Mouse (Mus musculus) intestine, embryonic 14.5 days (tissue): ENCODE results near the gene Cmbl. TPM values are rescaled to one million over a fixed set of nuclear protein-coding genes. Genes with fewer than 3 reads are reported as not detected.
A peak's percentile ranks its signal among the peaks of the same experiment; 100 is the strongest.

Experiments
- ATAC-seq: fragments of 200-750 bp; cut with Nextera tagmentation; replicated peaks from 2 replicates; pipeline ENCODE4 v1.8.0; 2017; ENCODE audit warnings: low read depth, moderate number of reproducible peaks, moderate TSS enrichment, moderate library complexity; ENCODE audit not compliant: low FRiP score, low TSS enrichment
- DNase-seq: peaks from one replicate; pipeline ENCODE4 v3.0.0-alpha.2; 2018; ENCODE audit warnings: low spot score
- H3K27ac ChIP-seq: fragments of 300-500 bp; sonication (generic); 2 replicates; pipeline ENCODE4 v1.5.1; 2014; ENCODE audit warnings: low read depth, mild to moderate bottlenecking, control low read depth
- H3K27me3 ChIP-seq: fragments of 300-500 bp; sonication (generic); replicated peaks from 2 replicates; pipeline ENCODE4 v1.6.1; 2014; ENCODE audit warnings: low read length, control low read depth; ENCODE audit not compliant: control insufficient read depth, insufficient read depth
- H3K36me3 ChIP-seq: fragments of 300-500 bp; sonication (generic); 2 replicates; pipeline ENCODE4 v1.6.1; 2014; ENCODE audit warnings: low read length, control low read depth; ENCODE audit not compliant: control insufficient read depth, insufficient read depth
- H3K4me1 ChIP-seq: fragments of 300-500 bp; sonication (generic); replicated peaks from 2 replicates; pipeline ENCODE4 v1.6.1; 2014; ENCODE audit warnings: low read length, control low read depth, mixed read lengths; ENCODE audit not compliant: control insufficient read depth, insufficient read depth
- H3K4me2 ChIP-seq: fragments of 300-500 bp; sonication (generic); 2 replicates; pipeline ENCODE4 v1.6.1; 2014; ENCODE audit warnings: low read length
- H3K4me3 ChIP-seq: fragments of 300-500 bp; sonication (generic); 2 replicates; pipeline ENCODE4 v1.5.1; 2014; ENCODE audit warnings: low read depth, low read length, control low read depth, mixed read lengths
- H3K9ac ChIP-seq: fragments of 300-500 bp; sonication (generic); 2 replicates; pipeline ENCODE4 v1.6.1; 2014; ENCODE audit warnings: mild to moderate bottlenecking, low read length
- H3K9me3 ChIP-seq: fragments of 300-500 bp; sonication (generic); 2 replicates; pipeline ENCODE4 v1.6.1; 2016; ENCODE audit warnings: low read length, control low read depth; ENCODE audit not compliant: control insufficient read depth
- WGBS: fragments of 180-500 bp; shearing (Covaris S2); extraction: QIAGEN DNeasy Blood & Tissue Kit; methylation state at CpG from one replicate; pipeline ENCODE4 v1.1.7; 2014; 5-methylcytosine and 5-hydroxymethylcytosine counted together
- polyA plus RNA-seq: library from polyadenylated mRNA; unstranded; fragments of >200 nt; fragmentation: Nextera tagmentation; extraction: Ambion mirVana; gene quantifications from 2 replicates; pipeline ENCODE4 v1.2.1, GENCODE M21; 2014

Gene Cmbl
- polyA plus RNA-seq, 1 experiment from 2014 or later: 12.0 TPM

GRCm38 (mm10) chr15:31530659-31531445 lies 34.3 kb upstream of the Cmbl start, which contains the start of gene March6:
Gene March6 (minus strand): TSS chr15:31531053.
- H3K9me3 ChIP-seq: no peaks in the 10 kb centered on the region
- no peaks in the 10 kb centered on the region for H3K27me3 ChIP-seq
- H3K9ac ChIP-seq: peak within 1 kb of the TSS; percentile 92
- H3K36me3 ChIP-seq: no peaks in the 10 kb centered on the region
- ATAC-seq (peak; percentile 93), DNase-seq (peak; percentile 91)
- H3K27ac ChIP-seq: peak within 1 kb of the TSS; percentile 97
- peak within 1 kb of the TSS; percentile 91 for H3K4me3 ChIP-seq
- under 1% methylated on average over 99 of the region's 132 CpGs for WGBS
- peaks cover 14% of the 10 kb centered on the region for H3K4me1 ChIP-seq
- peak within 1 kb of the TSS; percentile 85 for H3K4me2 ChIP-seq

- H3K36me3 ChIP-seq: no peaks in the 10 kb centered on the region
- no peaks in the 10 kb centered on the region for H3K27me3 ChIP-seq
- H3K27ac ChIP-seq: peak overlapping the region; percentile 97
- ATAC-seq (no peak), DNase-seq (no peak)
- 25% methylated on average over 16 of the region's 16 CpGs for WGBS
- peak overlapping the region; percentile 91 for H3K4me3 ChIP-seq
- peak overlapping the region; percentile 92 for H3K9ac ChIP-seq
- no peaks in the 10 kb centered on the region for H3K9me3 ChIP-seq
- H3K4me2 ChIP-seq: peak overlapping the region; percentile 55
- peaks cover 17% of the 10 kb centered on the region for H3K4me1 ChIP-seq
These were observed 33.5 kb upstream of the Cmbl start for GRCm38 (mm10) chr15:31531446-31532330.

- Histone ChIP-seq H3K4me3 (no peak overlapping the region), H3K27me3 (no peaks in the 10 kb centered on the region), H3K27ac (no peak overlapping the region), H3K9me3 (no peaks in the 10 kb centered on the region), H3K36me3 (no peaks in the 10 kb centered on the region), H3K4me2 (no peak overlapping the region; the same call in 1 of the 2 replicates), H3K9ac (no peak overlapping the region), H3K4me1 (peaks cover 17% of the 10 kb centered on the region)
- ATAC-seq (no peak), DNase-seq (no peak)
- WGBS: 91% methylated on average over 2 of the region's 2 CpGs
These were observed 32.7 kb upstream of the Cmbl start for GRCm38 (mm10) chr15:31532331-31533021.

- Histone ChIP-seq H3K4me1 (peaks cover 15% of the 10 kb centered on the region), H3K4me2 (no peak overlapping the region), H3K27me3 (no peaks in the 10 kb centered on the region), H3K36me3 (no peaks in the 10 kb centered on the region), H3K9me3 (no peaks in the 10 kb centered on the region), H3K27ac (no peak overlapping the region), H3K4me3 (no peak overlapping the region), H3K9ac (no peak overlapping the region)
- no peak for ATAC-seq
- no peak for DNase-seq
- WGBS: 89% methylated on average over 2 of the region's 2 CpGs
These were observed 31.7 kb upstream of the Cmbl start for GRCm38 (mm10) chr15:31533529-31533928.

- H3K27me3 ChIP-seq: no peaks in the 10 kb centered on the region
- H3K9ac ChIP-seq: no peak overlapping the region
- H3K9me3 ChIP-seq: no peaks in the 10 kb centered on the region
- ATAC-seq (no peak), DNase-seq (no peak)
- no peak overlapping the region for H3K4me3 ChIP-seq
- peaks cover 6% of the 10 kb centered on the region; the same call in 1 of the 2 replicates for H3K4me1 ChIP-seq
- no peaks in the 10 kb centered on the region for H3K36me3 ChIP-seq
- no peak overlapping the region for H3K27ac ChIP-seq
- WGBS: 83% methylated on average over 7 of the region's 7 CpGs
- no peak overlapping the region for H3K4me2 ChIP-seq
These were observed 30.5 kb upstream of the Cmbl start for GRCm38 (mm10) chr15:31534421-31535258.

GRCm38 (mm10) chr15:31535259-31535855 lies 29.8 kb upstream of the Cmbl start:
- ATAC-seq (no peak), DNase-seq (no peak)
- H3K4me1 ChIP-seq: peaks cover 6% of the 10 kb centered on the region; the same call in 1 of the 2 replicates
- no peak overlapping the region for H3K4me2 ChIP-seq
- no peaks in the 10 kb centered on the region for H3K27me3 ChIP-seq
- no peak overlapping the region for H3K4me3 ChIP-seq
- no peaks in the 10 kb centered on the region for H3K36me3 ChIP-seq
- H3K27ac ChIP-seq: no peak overlapping the region
- H3K9me3 ChIP-seq: no peaks in the 10 kb centered on the region
- 28% methylated on average over 8 of the region's 8 CpGs for WGBS
- no peak overlapping the region for H3K9ac ChIP-seq

- WGBS: 23% methylated on average over 7 of the region's 7 CpGs
- no peak for ATAC-seq
These were observed 29.0 kb upstream of the Cmbl start for GRCm38 (mm10) chr15:31536051-31536737.

More at GRCm38 (mm10) chr15:31536051-31536737, 29.0 kb upstream of the Cmbl start:
- H3K4me3 ChIP-seq: no peak overlapping the region
- no peak overlapping the region for H3K4me2 ChIP-seq
- peaks cover 6% of the 10 kb centered on the region; the same call in 1 of the 2 replicates for H3K4me1 ChIP-seq
- no peak overlapping the region for H3K9ac ChIP-seq
- no peaks in the 10 kb centered on the region for H3K36me3 ChIP-seq
- H3K9me3 ChIP-seq: no peaks in the 10 kb centered on the region
- H3K27ac ChIP-seq: no peak overlapping the region
- DNase-seq: no peak
- no peaks in the 10 kb centered on the region for H3K27me3 ChIP-seq
